Mouse (Mus musculus): ENCODE measurements at regions not wholly inside any gene's neighbourhood (a gene's known extent, or its start where the extent isn't known, plus 50 kb on each side); places are given as distances from the start of the nearest gene placed in this dataset.

DNA sequence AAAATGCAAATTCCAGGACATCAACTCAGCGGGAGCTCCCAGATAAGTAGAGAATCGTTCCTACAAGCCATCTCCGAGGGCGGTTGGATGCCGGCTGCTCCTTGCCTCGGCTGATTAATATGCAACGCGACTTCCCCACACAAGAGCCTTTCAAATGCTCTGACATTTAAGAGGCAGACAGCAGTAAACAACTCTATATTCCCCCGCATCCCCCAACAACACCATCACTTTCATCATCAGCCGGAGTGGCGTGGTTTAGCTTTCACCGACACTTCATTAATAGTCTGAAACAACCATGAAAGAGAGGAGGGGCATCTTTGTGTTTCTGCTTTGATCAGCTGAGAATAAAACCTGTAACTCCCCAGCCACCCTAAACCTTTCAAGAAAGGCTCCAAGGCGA lies 53.7 kb upstream of the Rxfp2 start:
- TF ChIP-seq CTCF (IDR thresholded peaks at IDR 0.05; ENCODE audit: low read depth), result no peak
- TF ChIP-seq EP300 (IDR thresholded peaks at IDR 0.05; ENCODE audit: low read depth), result no peak

Data from liver, embryonic 14.5 days (tissue).